In genomic region chr1:153900381-153900780, GRCm38 (mm10) we compare ENCODE assay signal across 8 mouse cellular contexts. TPM values are rescaled to one million over a fixed set of nuclear protein-coding genes. Genes with fewer than 3 reads are reported as not detected.
DNase-seq lines count a peak whose midpoint lies in the region; ATAC-seq and TF ChIP-seq lines count a peak whose summit lies in the region.

No protein-coding gene starts in this region.

- TF ChIP-seq CTCF in lung, embryonic 14.5 days (IDR thresholded peaks at IDR 0.05; ENCODE audit: low read depth): no peak

- under 1% methylated on average over 33 of the region's 36 CpGs for WGBS in lung, embryonic 14.5 days
- WGBS in forebrain, embryonic 14.5 days: under 1% methylated on average over 36 of the region's 36 CpGs
- WGBS in midbrain, embryonic 15.5 days: under 1% methylated on average over 36 of the region's 36 CpGs

- peak overlapping the region; percentile 88 for H3K4me2 ChIP-seq in lung, embryonic 14.5 days
- peak overlapping the region; percentile 59 for H3K4me2 ChIP-seq in forebrain, embryonic 14.5 days (ENCODE audit: low read length)
- H3K4me2 ChIP-seq in midbrain, embryonic 15.5 days: peak overlapping the region; percentile 82

- peak overlapping the region; percentile 96 for H3K27ac ChIP-seq in lung, embryonic 14.5 days (ENCODE audit: low read depth)
- H3K27ac ChIP-seq in forebrain, embryonic 14.5 days (ENCODE audit: low read depth, low read length): peak overlapping the region; percentile 96
- H3K27ac ChIP-seq in midbrain, embryonic 15.5 days: peak overlapping the region; percentile 96

- DNase-seq in lung, embryonic 14.5 days: no peak
- no peak for DNase-seq in lung, postnatal 25 days (ENCODE audit: low spot score)
- DNase-seq in adrenal gland, postnatal 36 days: peak; percentile 49 to 66
- no peak for DNase-seq in forebrain, embryonic 14.5 days (ENCODE audit: low spot score)
- peak; percentile 71 for DNase-seq in kidney, postnatal 10 days
- DNase-seq in right cerebral cortex, postnatal 25 days: no peak
- DNase-seq in cerebellum, adult 11-12 months: no peak

- peak; percentile 58 for ATAC-seq in lung, embryonic 14.5 days (ENCODE audit: insufficient read depth)
- peak; percentile 49 for ATAC-seq in forebrain, embryonic 14.5 days
- ATAC-seq in midbrain, embryonic 15.5 days (replicated peaks): peak; percentile 69

- H3K4me3 ChIP-seq in lung, embryonic 14.5 days (ENCODE audit: low read depth, low read length): peak overlapping the region; percentile 82
- peak overlapping the region; percentile 75 for H3K4me3 ChIP-seq in forebrain, embryonic 14.5 days (ENCODE audit: low read depth, low read length)
- peak overlapping the region; percentile 70 for H3K4me3 ChIP-seq in midbrain, embryonic 15.5 days

- H3K4me1 ChIP-seq in lung, embryonic 14.5 days (ENCODE audit: insufficient read depth): 0 out of 2 replicates have a peak, but pooled peaks cover 4% of the 10 kb centered on the region
- H3K4me1 ChIP-seq in forebrain, embryonic 14.5 days (ENCODE audit: control insufficient read depth, insufficient read depth, low read length): peaks cover 17% of the 10 kb centered on the region
- H3K4me1 ChIP-seq in midbrain, embryonic 15.5 days: peaks cover 32% of the 10 kb centered on the region

- H3K27me3 ChIP-seq in lung, embryonic 14.5 days (ENCODE audit: insufficient read depth, low read length): no peaks in the 10 kb centered on the region
- H3K27me3 ChIP-seq in forebrain, embryonic 14.5 days (replicated peaks; ENCODE audit: control insufficient read depth, insufficient read depth, low read length): no peaks in the 10 kb centered on the region
- no peaks in the 10 kb centered on the region for H3K27me3 ChIP-seq in midbrain, embryonic 15.5 days (replicated peaks)

- no peaks in the 10 kb centered on the region for H3K9me3 ChIP-seq in lung, embryonic 14.5 days (ENCODE audit: low read depth, low read length)
- H3K9me3 ChIP-seq in forebrain, embryonic 14.5 days (replicated peaks; ENCODE audit: control insufficient read depth, low read length): no peaks in the 10 kb centered on the region
- H3K9me3 ChIP-seq in midbrain, embryonic 15.5 days: no peaks in the 10 kb centered on the region

- peak overlapping the region; percentile 83 for H3K9ac ChIP-seq in lung, embryonic 14.5 days
- peak overlapping the region; percentile 92 for H3K9ac ChIP-seq in forebrain, embryonic 14.5 days (ENCODE audit: low read length)
- peak overlapping the region; percentile 90 for H3K9ac ChIP-seq in midbrain, embryonic 15.5 days

- peaks cover 27% of the 10 kb centered on the region for H3K36me3 ChIP-seq in lung, embryonic 14.5 days (ENCODE audit: insufficient read depth)
- H3K36me3 ChIP-seq in forebrain, embryonic 14.5 days (ENCODE audit: control insufficient read depth, insufficient read depth, low read length): peaks cover 27% of the 10 kb centered on the region
- peaks cover 22% of the 10 kb centered on the region; the same call in 1 of the 2 replicates for H3K36me3 ChIP-seq in midbrain, embryonic 15.5 days (replicated peaks)

RNA-seq across cellular contexts. Expression of gene Teddm2, which starts 0.4 kb away (rescaled TPM):
- polyA plus RNA-seq in lung, embryonic 14.5 days (2014; fragmentation: Nextera tagmentation; extraction: Ambion mirVana): 0.36 and 0.58 TPM in 2 replicates
- total RNA-seq in adrenal gland, postnatal 36 days (2021): under 1 TPM; 0.30 to 0.36 TPM
- 1.1 TPM in 2 replicates for polyA plus RNA-seq in forebrain, embryonic 14.5 days (2014; fragmentation: Nextera tagmentation; extraction: Ambion mirVana)
- polyA plus RNA-seq in midbrain, embryonic 15.5 days (2015; fragmentation: Nextera tagmentation; extraction: Ambion mirVana): 1.4 and 1.7 TPM in 2 replicates

RNA-seq across cellular contexts. Expression of gene Glul, which starts 0.6 kb away (rescaled TPM):
- 90.6 and 97.0 TPM in 2 replicates for polyA plus RNA-seq in lung, embryonic 14.5 days (2014; fragmentation: Nextera tagmentation; extraction: Ambion mirVana)
- 1,000 to 10,000 TPM; 1,103 to 1,248 TPM for total RNA-seq in adrenal gland, postnatal 36 days (2021)
- polyA plus RNA-seq in forebrain, embryonic 14.5 days (2014; fragmentation: Nextera tagmentation; extraction: Ambion mirVana): 132 and 137 TPM in 2 replicates
- 174 and 190 TPM in 2 replicates for polyA plus RNA-seq in midbrain, embryonic 15.5 days (2015; fragmentation: Nextera tagmentation; extraction: Ambion mirVana)

RNA-seq across cellular contexts. Expression of gene Teddm1a, which starts 8.8 kb away (rescaled TPM):
- not detected in 2 replicates for polyA plus RNA-seq in lung, embryonic 14.5 days (2014; fragmentation: Nextera tagmentation; extraction: Ambion mirVana)
- not detected for total RNA-seq in adrenal gland, postnatal 36 days (2021)
- polyA plus RNA-seq in forebrain, embryonic 14.5 days (2014; fragmentation: Nextera tagmentation; extraction: Ambion mirVana): not detected in 2 replicates
- polyA plus RNA-seq in midbrain, embryonic 15.5 days (2015; fragmentation: Nextera tagmentation; extraction: Ambion mirVana): not detected in 2 replicates

RNA-seq across cellular contexts. Expression of gene Teddm1b, which starts 26.2 kb away (rescaled TPM):
- 0.26 and 0.34 TPM in 2 replicates for polyA plus RNA-seq in lung, embryonic 14.5 days (2014; fragmentation: Nextera tagmentation; extraction: Ambion mirVana)
- total RNA-seq in adrenal gland, postnatal 36 days (2021): not detected
- polyA plus RNA-seq in forebrain, embryonic 14.5 days (2014; fragmentation: Nextera tagmentation; extraction: Ambion mirVana): 0.55 and 0.85 TPM in 2 replicates
- polyA plus RNA-seq in midbrain, embryonic 15.5 days (2015; fragmentation: Nextera tagmentation; extraction: Ambion mirVana): 0.65 and 0.69 TPM in 2 replicates

RNA-seq across cellular contexts. Expression of gene Rgsl1, which starts 56.4 kb away (rescaled TPM):
- polyA plus RNA-seq in lung, embryonic 14.5 days (2014; fragmentation: Nextera tagmentation; extraction: Ambion mirVana): not detected in 2 replicates
- under 1 TPM in 1 of 2 experiments, not detected in 1; 0.10 TPM for total RNA-seq in adrenal gland, postnatal 36 days (2021)
- 0.34 and 0.40 TPM in 2 replicates for polyA plus RNA-seq in forebrain, embryonic 14.5 days (2014; fragmentation: Nextera tagmentation; extraction: Ambion mirVana)
- polyA plus RNA-seq in midbrain, embryonic 15.5 days (2015; fragmentation: Nextera tagmentation; extraction: Ambion mirVana): 0.17 and 0.18 TPM in 2 replicates

Comparison
In these comparisons a context has a peak if more than half of its experiments do, and no peak if none do; other contexts are left out.
1. DNase-seq: peak in adrenal gland, postnatal 36 days (2 of 2) and kidney, postnatal 10 days (single experiment); none in lung, embryonic 14.5 days (single experiment), lung, postnatal 25 days (single experiment), forebrain, embryonic 14.5 days (single experiment), right cerebral cortex, postnatal 25 days (single experiment) and cerebellum, adult 11-12 months (single experiment).
2. Peak in every context shown above with its lines, with median percentiles within 50 percentile points of each other: ATAC-seq, H3K27ac ChIP-seq, H3K4me2 ChIP-seq, H3K4me3 ChIP-seq and H3K9ac ChIP-seq.